Mouse (Mus musculus): Measurements from ENCODE around the gene Sos1. TPM values are rescaled to one million over a fixed set of nuclear protein-coding genes. Genes with fewer than 3 reads are reported as not detected.

Sos1 gene
- polyA plus RNA-seq, 1 experiment = 4.2 TPM

- TF ChIP-seq USF1 (IDR thresholded peaks at IDR 0.05; ENCODE audit: low read depth) = no peak
- no peak for TF ChIP-seq CEBPB (IDR thresholded peaks at IDR 0.05; ENCODE audit: low read depth)
- Histone ChIP-seq H3K79me3 (ENCODE audit: low read depth) (no peaks in the 10 kb centered on the region), H3ac (ENCODE audit: control insufficient read depth, insufficient read length, low read depth) (no peak overlapping the region), H3K27me3 (ENCODE audit: control insufficient read depth, insufficient read depth, insufficient read length) (no peaks in the 10 kb centered on the region), H3K4me3 (ENCODE audit: insufficient read depth, poor library complexity, severe bottlenecking) (no peak overlapping the region), H3K79me2 (ENCODE audit: control insufficient read depth, insufficient read depth) (no peaks in the 10 kb centered on the region), H3K36me3 (ENCODE audit: control insufficient read depth, insufficient read depth) (peaks cover 48% of the 10 kb centered on the region)
Measured at GRCm38 (mm10) chr17:80418572-80419210, 61.6 kb downstream of the Sos1 start.

- Histone ChIP-seq H3K79me3 (ENCODE audit: low read depth) (no peaks in the 10 kb centered on the region), H3K36me3 (ENCODE audit: control insufficient read depth, insufficient read depth) (peaks cover 63% of the 10 kb centered on the region), H3K27me3 (ENCODE audit: control insufficient read depth, insufficient read depth, insufficient read length) (no peaks in the 10 kb centered on the region), H3K4me3 (ENCODE audit: insufficient read depth, poor library complexity, severe bottlenecking) (no peak overlapping the region), H3ac (ENCODE audit: control insufficient read depth, insufficient read length, low read depth) (no peak overlapping the region), H3K79me2 (ENCODE audit: control insufficient read depth, insufficient read depth) (no peaks in the 10 kb centered on the region)
- TF ChIP-seq CEBPB (IDR thresholded peaks at IDR 0.05; ENCODE audit: low read depth) (no peak), MYOG (IDR thresholded peaks at IDR 0.05; ENCODE audit: control insufficient read depth, extremely low read depth, insufficient read length) (no peak), MAX (IDR thresholded peaks at IDR 0.05) (no peak), MYOD1 (IDR thresholded peaks at IDR 0.05; ENCODE audit: control insufficient read depth, insufficient read length, low read depth) (no peak), USF1 (IDR thresholded peaks at IDR 0.05; ENCODE audit: low read depth) (no peak), CTCF (IDR thresholded peaks at IDR 0.05; ENCODE audit: control insufficient read depth, insufficient read depth, insufficient read length) (no peak), FOSL1 (IDR thresholded peaks at IDR 0.05; ENCODE audit: insufficient read depth, low read length, poor library complexity, severe bottlenecking) (no peak)
Measured at GRCm38 (mm10) chr17:80411182-80411581, 69.1 kb downstream of the Sos1 start.

- TF ChIP-seq MYOG (IDR thresholded peaks at IDR 0.05; ENCODE audit: control insufficient read depth, extremely low read depth, insufficient read length) (no peak), CEBPB (IDR thresholded peaks at IDR 0.05; ENCODE audit: low read depth) (no peak), CTCF (IDR thresholded peaks at IDR 0.05; ENCODE audit: control insufficient read depth, insufficient read depth, insufficient read length) (no peak), USF1 (IDR thresholded peaks at IDR 0.05; ENCODE audit: low read depth) (no peak), MYOD1 (IDR thresholded peaks at IDR 0.05; ENCODE audit: control insufficient read depth, insufficient read length, low read depth) (no peak), FOSL1 (IDR thresholded peaks at IDR 0.05; ENCODE audit: insufficient read depth, low read length, poor library complexity, severe bottlenecking) (no peak), MAX (IDR thresholded peaks at IDR 0.05) (no peak)
- H3K36me3 ChIP-seq (ENCODE audit: control insufficient read depth, insufficient read depth) = peaks cover 24% of the 10 kb centered on the region
- H3K79me2 ChIP-seq (ENCODE audit: control insufficient read depth, insufficient read depth) = no peaks in the 10 kb centered on the region
- H3K79me3 ChIP-seq (ENCODE audit: low read depth) = no peaks in the 10 kb centered on the region
- H3K4me3 ChIP-seq (ENCODE audit: insufficient read depth, poor library complexity, severe bottlenecking) = no peak overlapping the region
- no peaks in the 10 kb centered on the region for H3K27me3 ChIP-seq (ENCODE audit: control insufficient read depth, insufficient read depth, insufficient read length)
- no peak overlapping the region for H3ac ChIP-seq (ENCODE audit: control insufficient read depth, insufficient read length, low read depth)
Measured at GRCm38 (mm10) chr17:80398243-80398642, 82.0 kb downstream of the Sos1 start.

GRCm38 (mm10) chr17:80391423-80392403, 88.5 kb downstream of the Sos1 start:
- no peak overlapping the region for H3K4me3 ChIP-seq (ENCODE audit: insufficient read depth, poor library complexity, severe bottlenecking)
- no peak overlapping the region for H3ac ChIP-seq (ENCODE audit: control insufficient read depth, insufficient read length, low read depth)
- TF ChIP-seq USF1 (IDR thresholded peaks at IDR 0.05; ENCODE audit: low read depth) (no peak), FOSL1 (IDR thresholded peaks at IDR 0.05; ENCODE audit: insufficient read depth, low read length, poor library complexity, severe bottlenecking) (no peak), MYOD1 (IDR thresholded peaks at IDR 0.05; ENCODE audit: control insufficient read depth, insufficient read length, low read depth) (no peak), CEBPB (IDR thresholded peaks at IDR 0.05; ENCODE audit: low read depth) (no peak), MAX (IDR thresholded peaks at IDR 0.05) (no peak), CTCF (IDR thresholded peaks at IDR 0.05; ENCODE audit: control insufficient read depth, insufficient read depth, insufficient read length) (no peak), MYOG (IDR thresholded peaks at IDR 0.05; ENCODE audit: control insufficient read depth, extremely low read depth, insufficient read length) (no peak)
- H3K79me2 ChIP-seq (ENCODE audit: control insufficient read depth, insufficient read depth) = no peaks in the 10 kb centered on the region
- H3K36me3 ChIP-seq (ENCODE audit: control insufficient read depth, insufficient read depth) = no peaks in the 10 kb centered on the region
- H3K79me3 ChIP-seq (ENCODE audit: low read depth) = no peaks in the 10 kb centered on the region
- H3K27me3 ChIP-seq (ENCODE audit: control insufficient read depth, insufficient read depth, insufficient read length) = no peaks in the 10 kb centered on the region

GRCm38 (mm10) chr17:80390024-80390423, 90.2 kb downstream of the Sos1 start:
- no peak for TF ChIP-seq MAX (IDR thresholded peaks at IDR 0.05)
- no peak for TF ChIP-seq MYOG (IDR thresholded peaks at IDR 0.05; ENCODE audit: control insufficient read depth, extremely low read depth, insufficient read length)
- no peak for TF ChIP-seq MYOD1 (IDR thresholded peaks at IDR 0.05; ENCODE audit: control insufficient read depth, insufficient read length, low read depth)
- TF ChIP-seq FOSL1 (IDR thresholded peaks at IDR 0.05; ENCODE audit: insufficient read depth, low read length, poor library complexity, severe bottlenecking) = no peak
- TF ChIP-seq CTCF (IDR thresholded peaks at IDR 0.05; ENCODE audit: control insufficient read depth, insufficient read depth, insufficient read length) = no peak
- TF ChIP-seq USF1 (IDR thresholded peaks at IDR 0.05; ENCODE audit: low read depth) = no peak
- TF ChIP-seq CEBPB (IDR thresholded peaks at IDR 0.05; ENCODE audit: low read depth) = no peak
- H3ac ChIP-seq (ENCODE audit: control insufficient read depth, insufficient read length, low read depth) = no peak overlapping the region
- H3K79me3 ChIP-seq (ENCODE audit: low read depth) = no peaks in the 10 kb centered on the region
- H3K27me3 ChIP-seq (ENCODE audit: control insufficient read depth, insufficient read depth, insufficient read length) = no peaks in the 10 kb centered on the region
- H3K79me2 ChIP-seq (ENCODE audit: control insufficient read depth, insufficient read depth) = no peaks in the 10 kb centered on the region
- no peaks in the 10 kb centered on the region for H3K36me3 ChIP-seq (ENCODE audit: control insufficient read depth, insufficient read depth)
- H3K4me3 ChIP-seq (ENCODE audit: insufficient read depth, poor library complexity, severe bottlenecking) = no peak overlapping the region
